9 mouse cellular contexts compared by ENCODE assay signal in genomic region chr3:146866563-146866962, GRCm38 (mm10). TPM values are rescaled to one million over a fixed set of nuclear protein-coding genes. Genes with fewer than 3 reads are reported as not detected.
DNase-seq lines count a peak whose midpoint lies in the region; ATAC-seq and TF ChIP-seq lines count a peak whose summit lies in the region.
"Had no signal": no experiment of that assay in that cellular context is flagged by ENCODE, and none has a peak within 500 bp of the region (broad histone marks: within the 10 kb centered on the region; RNA-seq: fewer than 3 reads in every experiment).

No protein-coding gene starts in this region.

- no peak for DNase-seq in left cerebral cortex, adult 2 months (ENCODE audit: extremely low spot score in 1 of 2, low spot score in 2 of 2)
- DNase-seq in left cerebral cortex, postnatal 14 days (ENCODE audit: low spot score in 2 of 2), result no peak
- peak; percentile 62 for DNase-seq in ES-CJ7 (ENCODE audit: low read depth, low spot score)
- DNase-seq in ZHBTc4 (ENCODE audit: low read depth, low spot score), result peak; percentile 65
- no peak for DNase-seq in liver, embryonic 14.5 days (ENCODE audit: low read depth in 3 of 3, low spot score in 3 of 3)
- no peak for DNase-seq in testis, postnatal 14 days (ENCODE audit: low spot score)
- DNase-seq in adrenal gland, adult 8-10 months, result no peak
- no peak for DNase-seq in yolk sac, embryonic 10.5 days (ENCODE audit: low spot score)

- no peaks in the 10 kb centered on the region for H3K27me3 ChIP-seq in liver, embryonic 14.5 days (ENCODE audit: control insufficient read depth, insufficient read depth, low read length)
- H3K27me3 ChIP-seq: heart, embryonic 15.5 days had no signal

- H3K9me3 ChIP-seq in liver, embryonic 14.5 days (ENCODE audit: control insufficient read depth, low read length), result no peaks in the 10 kb centered on the region
- H3K9me3 ChIP-seq: heart, embryonic 15.5 days had no signal

- TF ChIP-seq CTCF in left cerebral cortex, adult 2 months (IDR thresholded peaks at IDR 0.05), result peak; percentile 42
- TF ChIP-seq CTCF in liver, embryonic 14.5 days (IDR thresholded peaks at IDR 0.05; ENCODE audit: low read depth), result peak; percentile 64

- no peaks in the 10 kb centered on the region for H3K4me1 ChIP-seq in liver, embryonic 14.5 days (replicated peaks; ENCODE audit: control insufficient read depth in 2 of 2, insufficient read depth in 2 of 2, low read length in 1 of 2)
- H3K4me1 ChIP-seq: heart, embryonic 15.5 days had no signal

- no peak overlapping the region for H3K4me3 ChIP-seq in left cerebral cortex, adult 2 months
- H3K4me3 ChIP-seq in liver, embryonic 14.5 days (ENCODE audit: insufficient read depth in 1 of 2, low read depth in 2 of 2, low read length in 2 of 2), result no peak overlapping the region
- H3K4me3 ChIP-seq: heart, embryonic 15.5 days had no signal

- 22% methylated on average over 4 of the region's 4 CpGs for WGBS in liver, embryonic 14.5 days (ENCODE audit: insufficient replicate concordance)

- H3K9ac ChIP-seq in liver, embryonic 14.5 days (replicated peaks), result no peak overlapping the region
- H3K9ac ChIP-seq: heart, embryonic 15.5 days had no signal

- ATAC-seq in liver, embryonic 14.5 days (ENCODE audit: insufficient read depth), result no peak

- H3K4me2 ChIP-seq in liver, embryonic 14.5 days (ENCODE audit: low read depth), result no peak overlapping the region
- H3K4me2 ChIP-seq: heart, embryonic 15.5 days had no signal

- intact Hi-C loops in left cerebral cortex, adult 2 months (cut with DNase I), result no loop called here
- intact Hi-C loops in left cerebral cortex, postnatal 14 days (cut with DNase I), result no loop called here

- H3K36me3 ChIP-seq in liver, embryonic 14.5 days (replicated peaks; ENCODE audit: control insufficient read depth, insufficient read depth, low read depth), result no peaks in the 10 kb centered on the region
- H3K36me3 ChIP-seq: heart, embryonic 15.5 days had no signal

- no peak for TF ChIP-seq EP300 in liver, embryonic 14.5 days (IDR thresholded peaks at IDR 0.05; ENCODE audit: low read depth)

- no peak overlapping the region for H3K27ac ChIP-seq in left cerebral cortex, adult 2 months
- H3K27ac ChIP-seq in liver, embryonic 14.5 days, result no peak overlapping the region
- H3K27ac ChIP-seq: heart, embryonic 15.5 days had no signal

RNA-seq across cellular contexts. Expression of gene Ttll7, which starts 14.4 kb away (rescaled TPM):
- 100 to 1,000 TPM; 178 to 182 TPM for total RNA-seq in left cerebral cortex, adult 2 months (2021)
- total RNA-seq in left cerebral cortex, postnatal 14 days (2021), result 100 to 1,000 TPM; 145 to 154 TPM
- polyA plus RNA-seq in liver, embryonic 14.5 days (2012; rRNA removed), result 0.23 and 0.34 TPM in 2 replicates
- polyA plus RNA-seq in liver, embryonic 14.5 days (2014; fragmentation: Nextera tagmentation; extraction: Ambion mirVana), result 0.47 and 0.48 TPM in 2 replicates
- 10 to 100 TPM in 2 of 4 experiments, 1 to 10 TPM in 2; 6.1 to 15.7 (median 10.0) TPM for total RNA-seq in adrenal gland, adult 8-10 months (2022)

RNA-seq across cellular contexts. Expression of gene Prkacb, which starts 53.8 kb away (rescaled TPM):
- total RNA-seq in left cerebral cortex, adult 2 months (2021), result 100 to 1,000 TPM; 425 to 476 TPM
- total RNA-seq in left cerebral cortex, postnatal 14 days (2021), result 100 to 1,000 TPM; 515 to 525 TPM
- polyA plus RNA-seq in liver, embryonic 14.5 days (2012; rRNA removed), result 4.8 and 6.1 TPM in 2 replicates
- polyA plus RNA-seq in liver, embryonic 14.5 days (2014; fragmentation: Nextera tagmentation; extraction: Ambion mirVana), result 10.9 and 12.5 TPM in 2 replicates
- total RNA-seq in adrenal gland, adult 8-10 months (2022), result 100 to 1,000 TPM; 126 to 155 (median 139) TPM

Comparison
In these comparisons a context has a peak if more than half of its experiments do, and no peak if none do; other contexts are left out.
1. DNase-seq: peak in ES-CJ7 (single experiment) and ZHBTc4 (single experiment); none in left cerebral cortex, adult 2 months (0 of 2), left cerebral cortex, postnatal 14 days (0 of 2), liver, embryonic 14.5 days (0 of 3), testis, postnatal 14 days (single experiment), adrenal gland, adult 8-10 months (single experiment) and yolk sac, embryonic 10.5 days (single experiment).
2. RNA of gene Ttll7, which starts 14.4 kb away (total RNA-seq): 178 to 182 TPM in left cerebral cortex, adult 2 months and 145 to 154 TPM in left cerebral cortex, postnatal 14 days; 6.1 to 15.7 TPM in adrenal gland, adult 8-10 months; every median in the first group is over 4 times any median in the second.